Mouse (Mus musculus): ENCODE measurements around the gene Ppp1r21. TPM values are rescaled to one million over a fixed set of nuclear protein-coding genes. Genes with fewer than 3 reads are reported as not detected.

The Ppp1r21 gene
- polyA plus RNA-seq, 1 experiment from 2014 or later, result 47.2 TPM

DNA sequence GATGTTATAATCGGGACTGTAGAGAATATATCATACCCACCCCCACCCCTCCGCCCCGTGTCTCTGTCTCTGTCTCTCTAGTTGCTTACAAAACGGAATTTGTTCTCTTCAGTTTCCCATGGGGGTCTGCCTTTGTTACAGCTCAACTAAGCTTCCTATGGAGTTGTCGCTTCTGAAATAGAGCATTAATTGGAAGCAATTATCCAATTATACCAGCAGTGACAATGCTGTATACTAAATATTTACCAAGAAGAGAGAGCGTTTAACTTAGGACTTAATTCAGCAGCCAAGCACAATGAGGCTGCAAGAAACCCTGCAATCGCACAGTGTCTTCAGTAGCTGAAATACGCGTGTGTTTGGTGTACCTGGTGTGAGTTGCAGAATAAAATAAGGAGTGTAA is 36.4 kb upstream of the Ppp1r21 start:
- H3K27ac ChIP-seq (replicated peaks; ENCODE audit: low read depth, low read length), result peak overlapping the region; percentile 93
- DNase-seq (peak; percentile 40), ATAC-seq (ENCODE audit: low FRiP score, low TSS enrichment) (no peak)
- H3K4me2 ChIP-seq (ENCODE audit: low read length), result peak overlapping the region; percentile 47
- H3K4me1 ChIP-seq (ENCODE audit: control insufficient read depth, insufficient read depth, low read length), result peaks cover 21% of the 10 kb centered on the region
- WGBS, result 35% methylated on average over 9 of the region's 9 CpGs
- peak overlapping the region; percentile 44; the same call in 1 of the 2 replicates for H3K9ac ChIP-seq (replicated peaks; ENCODE audit: low read length)
- H3K27me3 ChIP-seq (ENCODE audit: control insufficient read depth, insufficient read depth, low read length), result no peaks in the 10 kb centered on the region
- H3K9me3 ChIP-seq (ENCODE audit: control insufficient read depth, low read length), result no peaks in the 10 kb centered on the region
- no peaks in the 10 kb centered on the region for H3K36me3 ChIP-seq (ENCODE audit: control insufficient read depth, insufficient read depth, low read length)
- H3K4me3 ChIP-seq (replicated peaks; ENCODE audit: low read depth, low read length), result 0 out of 2 replicates have a peak overlapping the region, but pooled peaks have one; percentile 4

DNA sequence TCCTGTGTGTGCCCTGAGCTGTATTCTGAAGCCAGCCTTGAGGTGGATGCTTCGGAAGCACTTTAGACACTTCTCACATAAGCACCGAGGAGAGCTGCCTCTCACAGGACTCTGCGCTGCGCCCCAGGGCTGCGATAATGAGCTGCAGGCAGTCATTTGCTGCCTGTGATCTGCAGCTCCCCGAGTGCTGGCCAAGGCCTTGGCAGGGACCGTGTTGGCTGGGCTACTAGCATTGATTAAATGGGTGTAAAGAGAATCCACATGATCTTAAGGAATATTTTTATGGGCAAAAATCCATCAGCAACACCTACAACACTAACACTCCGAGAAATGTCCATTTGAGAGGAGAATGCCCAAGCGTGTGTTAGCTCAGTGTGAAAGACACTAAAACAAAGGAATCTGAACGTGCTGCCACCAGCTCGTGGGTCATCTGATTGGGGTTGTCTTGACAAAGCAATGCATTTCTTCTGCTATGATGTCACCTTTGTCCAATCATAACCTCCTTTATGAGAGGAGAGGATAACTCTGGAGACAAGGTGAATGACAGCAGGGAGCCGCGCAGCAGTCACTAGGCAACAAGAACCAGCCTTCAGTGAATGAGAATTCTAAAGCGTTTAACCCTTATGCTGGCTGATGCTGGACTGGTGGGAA is 35.7 kb upstream of the Ppp1r21 start:
- no peaks in the 10 kb centered on the region for H3K27me3 ChIP-seq (ENCODE audit: control insufficient read depth, insufficient read depth, low read length)
- no peaks in the 10 kb centered on the region for H3K36me3 ChIP-seq (ENCODE audit: control insufficient read depth, insufficient read depth, low read length)
- DNase-seq (peak; percentile 87), ATAC-seq (ENCODE audit: low FRiP score, low TSS enrichment) (peak; percentile 91)
- peak overlapping the region; percentile 93 for H3K27ac ChIP-seq (replicated peaks; ENCODE audit: low read depth, low read length)
- H3K9me3 ChIP-seq (ENCODE audit: control insufficient read depth, low read length), result no peaks in the 10 kb centered on the region
- H3K9ac ChIP-seq (replicated peaks; ENCODE audit: low read length), result peak overlapping the region; percentile 44
- 0 out of 2 replicates have a peak overlapping the region, but pooled peaks have one; percentile 4 for H3K4me3 ChIP-seq (replicated peaks; ENCODE audit: low read depth, low read length)
- H3K4me2 ChIP-seq (ENCODE audit: low read length), result peak overlapping the region; percentile 47
- WGBS, result 6% methylated on average over 14 of the region's 14 CpGs
- H3K4me1 ChIP-seq (ENCODE audit: control insufficient read depth, insufficient read depth, low read length), result peaks cover 21% of the 10 kb centered on the region

DNA sequence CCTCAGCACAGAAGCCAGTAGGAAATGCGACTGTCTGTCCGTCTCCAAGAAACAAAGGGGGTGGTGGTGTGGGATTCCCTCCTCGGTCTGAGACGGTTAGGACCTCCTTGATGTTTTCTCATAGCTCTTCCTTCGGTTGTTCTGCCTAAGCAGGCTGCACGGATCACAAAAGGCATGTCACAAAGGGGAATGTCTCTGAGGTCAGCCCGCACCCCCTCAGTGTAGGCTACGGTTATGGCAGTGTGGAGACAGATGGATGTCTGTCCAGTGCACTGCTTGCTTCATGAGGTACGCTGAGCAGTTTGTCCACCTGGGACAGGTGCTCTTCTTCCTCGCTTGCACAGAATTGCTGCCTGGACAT is 35.2 kb upstream of the Ppp1r21 start:
- WGBS, result 12% methylated on average over 10 of the region's 10 CpGs
- no peaks in the 10 kb centered on the region for H3K27me3 ChIP-seq (ENCODE audit: control insufficient read depth, insufficient read depth, low read length)
- peak overlapping the region; percentile 47 for H3K4me2 ChIP-seq (ENCODE audit: low read length)
- H3K4me1 ChIP-seq (ENCODE audit: control insufficient read depth, insufficient read depth, low read length), result peaks cover 21% of the 10 kb centered on the region
- H3K4me3 ChIP-seq (replicated peaks; ENCODE audit: low read depth, low read length), result 0 out of 2 replicates have a peak overlapping the region, but pooled peaks have one; percentile 7
- H3K9ac ChIP-seq (replicated peaks; ENCODE audit: low read length), result peak overlapping the region; percentile 44
- no peaks in the 10 kb centered on the region for H3K9me3 ChIP-seq (ENCODE audit: control insufficient read depth, low read length)
- DNase-seq, result no peak
- peak overlapping the region; percentile 93 for H3K27ac ChIP-seq (replicated peaks; ENCODE audit: low read depth, low read length)
- H3K36me3 ChIP-seq (ENCODE audit: control insufficient read depth, insufficient read depth, low read length), result no peaks in the 10 kb centered on the region
- ATAC-seq (ENCODE audit: low FRiP score, low TSS enrichment), result peak; percentile 65

DNA sequence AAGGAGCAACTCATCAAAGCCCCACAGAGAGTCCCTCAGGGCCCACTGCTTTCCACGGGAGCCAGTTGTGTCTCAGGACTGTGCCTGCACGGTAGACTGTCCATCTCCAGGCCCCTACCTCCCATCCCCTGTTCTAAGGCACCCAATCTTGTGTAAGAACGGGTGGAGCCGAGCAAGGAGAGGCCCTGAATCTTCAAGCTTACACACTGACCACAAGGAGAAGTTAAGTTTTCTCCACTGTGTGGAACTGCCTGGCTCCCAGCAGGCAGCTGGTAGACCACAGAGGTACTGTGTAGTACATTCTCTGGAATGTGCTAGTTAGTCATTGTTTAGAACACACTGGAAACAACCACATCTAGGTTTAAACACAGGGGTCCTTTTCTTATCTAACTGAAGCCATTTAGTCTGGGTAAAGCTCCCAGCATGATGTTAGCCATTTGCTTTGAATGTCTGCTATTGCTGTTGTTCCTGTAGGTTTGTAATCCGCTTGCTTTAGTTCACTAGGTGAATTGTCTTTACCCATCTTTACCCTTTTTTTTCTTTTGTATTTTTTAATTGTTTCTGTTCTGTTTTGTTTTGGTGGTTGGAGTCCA is 31.7 kb upstream of the Ppp1r21 start:
- no peak overlapping the region for H3K4me3 ChIP-seq (replicated peaks; ENCODE audit: low read depth, low read length)
- DNase-seq, result no peak
- no peaks in the 10 kb centered on the region for H3K36me3 ChIP-seq (ENCODE audit: control insufficient read depth, insufficient read depth, low read length)
- no peak for ATAC-seq (ENCODE audit: low FRiP score, low TSS enrichment)
- H3K27ac ChIP-seq (replicated peaks; ENCODE audit: low read depth, low read length), result no peak overlapping the region
- no peak overlapping the region for H3K4me2 ChIP-seq (ENCODE audit: low read length)
- no peak overlapping the region for H3K9ac ChIP-seq (replicated peaks; ENCODE audit: low read length)
- no peaks in the 10 kb centered on the region for H3K9me3 ChIP-seq (ENCODE audit: control insufficient read depth, low read length)
- no peaks in the 10 kb centered on the region for H3K27me3 ChIP-seq (ENCODE audit: control insufficient read depth, insufficient read depth, low read length)
- H3K4me1 ChIP-seq (ENCODE audit: control insufficient read depth, insufficient read depth, low read length), result peaks cover 21% of the 10 kb centered on the region
- WGBS, result 86% methylated on average over 5 of the region's 5 CpGs

DNA sequence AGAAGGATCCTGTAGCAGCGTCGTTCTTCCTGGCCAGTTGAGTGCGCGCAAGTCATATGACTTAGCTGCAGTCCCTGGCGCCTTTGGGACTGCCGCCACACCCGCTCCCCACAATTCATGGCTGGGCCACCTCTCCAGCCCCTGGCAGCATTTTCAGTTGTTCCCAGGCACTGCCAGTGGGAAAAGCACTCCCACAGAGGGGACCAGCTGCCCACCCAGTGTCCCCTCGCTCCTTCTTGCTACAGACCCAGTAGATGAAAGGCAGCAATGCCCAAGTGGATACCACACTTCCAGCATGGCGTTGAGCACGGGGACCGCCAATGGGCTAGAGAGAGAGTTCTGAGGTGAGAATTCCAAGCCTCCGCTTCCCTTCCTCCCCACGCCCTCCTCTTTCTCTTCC is 25.9 kb upstream of the Ppp1r21 start:
- Histone ChIP-seq H3K4me1 (ENCODE audit: control insufficient read depth, insufficient read depth, low read length) (no peaks in the 10 kb centered on the region), H3K9me3 (ENCODE audit: control insufficient read depth, low read length) (no peaks in the 10 kb centered on the region), H3K27me3 (ENCODE audit: control insufficient read depth, insufficient read depth, low read length) (no peaks in the 10 kb centered on the region), H3K4me3 (replicated peaks; ENCODE audit: low read depth, low read length) (no peak overlapping the region), H3K9ac (replicated peaks; ENCODE audit: low read length) (no peak overlapping the region), H3K4me2 (ENCODE audit: low read length) (no peak overlapping the region), H3K27ac (replicated peaks; ENCODE audit: low read depth, low read length) (no peak overlapping the region), H3K36me3 (ENCODE audit: control insufficient read depth, insufficient read depth, low read length) (no peaks in the 10 kb centered on the region)
- no peak for DNase-seq
- WGBS, result 96% methylated on average over 13 of the region's 13 CpGs
- no peak for ATAC-seq (ENCODE audit: low FRiP score, low TSS enrichment)

DNA sequence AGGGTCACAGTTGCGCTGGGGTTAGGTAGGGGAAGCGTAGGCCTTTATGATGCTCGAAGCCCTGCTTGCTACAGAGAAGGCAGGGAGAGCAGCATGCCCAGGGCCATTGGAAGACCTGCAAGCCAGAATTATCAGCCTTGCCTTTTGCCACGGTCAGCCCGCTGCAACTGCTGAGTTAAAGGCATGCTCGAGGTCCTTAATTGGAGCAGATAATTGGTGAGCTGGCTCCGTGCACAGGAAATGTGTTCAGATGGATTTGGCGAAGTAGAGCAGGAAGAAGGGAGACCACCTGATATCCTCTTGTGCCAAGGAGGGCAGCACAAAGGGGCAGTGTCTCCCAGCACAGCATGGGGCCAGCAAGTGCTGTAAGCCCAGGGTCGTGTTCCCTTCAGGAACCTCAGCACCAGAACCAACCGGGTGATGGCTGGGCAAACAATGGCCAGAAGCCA is 24.6 kb upstream of the Ppp1r21 start:
- ATAC-seq (ENCODE audit: low FRiP score, low TSS enrichment) (peak; percentile 43; the same call in 1 of the 2 replicates), DNase-seq (peak; percentile 33)
- Histone ChIP-seq H3K4me1 (ENCODE audit: control insufficient read depth, insufficient read depth, low read length) (no peaks in the 10 kb centered on the region), H3K4me2 (ENCODE audit: low read length) (no peak overlapping the region), H3K27ac (replicated peaks; ENCODE audit: low read depth, low read length) (0 out of 2 replicates have a peak overlapping the region, but pooled peaks have one; percentile 38), H3K4me3 (replicated peaks; ENCODE audit: low read depth, low read length) (no peak overlapping the region), H3K9me3 (ENCODE audit: control insufficient read depth, low read length) (no peaks in the 10 kb centered on the region), H3K27me3 (ENCODE audit: control insufficient read depth, insufficient read depth, low read length) (no peaks in the 10 kb centered on the region), H3K9ac (replicated peaks; ENCODE audit: low read length) (no peak overlapping the region), H3K36me3 (ENCODE audit: control insufficient read depth, insufficient read depth, low read length) (no peaks in the 10 kb centered on the region)
- WGBS, result 32% methylated on average over 10 of the region's 10 CpGs

DNA sequence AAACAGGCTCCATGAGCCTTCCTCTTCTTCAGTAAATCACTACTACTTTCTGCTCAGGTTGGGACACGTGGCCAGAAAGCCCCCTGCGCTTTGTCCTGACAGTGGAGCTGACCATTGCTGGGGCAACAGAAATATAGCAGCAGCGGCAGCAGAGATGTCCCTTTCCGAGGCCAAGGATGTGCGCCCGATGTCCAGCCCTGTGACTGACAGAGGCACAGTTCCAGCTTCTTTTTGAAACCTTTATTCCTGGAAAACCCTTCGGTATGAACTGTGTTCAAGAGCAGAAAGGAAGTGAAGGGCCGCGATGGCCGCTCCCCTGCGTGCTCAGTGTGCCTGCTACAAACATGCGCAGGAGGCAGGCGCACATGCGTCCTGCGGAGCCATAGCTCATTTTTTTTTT is 24.0 kb upstream of the Ppp1r21 start:
- WGBS, result 91% methylated on average over 15 of the region's 15 CpGs
- Histone ChIP-seq H3K4me2 (ENCODE audit: low read length) (no peak overlapping the region), H3K27ac (replicated peaks; ENCODE audit: low read depth, low read length) (no peak overlapping the region), H3K36me3 (ENCODE audit: control insufficient read depth, insufficient read depth, low read length) (no peaks in the 10 kb centered on the region), H3K9ac (replicated peaks; ENCODE audit: low read length) (no peak overlapping the region), H3K4me1 (ENCODE audit: control insufficient read depth, insufficient read depth, low read length) (no peaks in the 10 kb centered on the region), H3K27me3 (ENCODE audit: control insufficient read depth, insufficient read depth, low read length) (no peaks in the 10 kb centered on the region), H3K4me3 (replicated peaks; ENCODE audit: low read depth, low read length) (no peak overlapping the region), H3K9me3 (ENCODE audit: control insufficient read depth, low read length) (no peaks in the 10 kb centered on the region)
- ATAC-seq (ENCODE audit: low FRiP score, low TSS enrichment) (no peak), DNase-seq (no peak)

DNA sequence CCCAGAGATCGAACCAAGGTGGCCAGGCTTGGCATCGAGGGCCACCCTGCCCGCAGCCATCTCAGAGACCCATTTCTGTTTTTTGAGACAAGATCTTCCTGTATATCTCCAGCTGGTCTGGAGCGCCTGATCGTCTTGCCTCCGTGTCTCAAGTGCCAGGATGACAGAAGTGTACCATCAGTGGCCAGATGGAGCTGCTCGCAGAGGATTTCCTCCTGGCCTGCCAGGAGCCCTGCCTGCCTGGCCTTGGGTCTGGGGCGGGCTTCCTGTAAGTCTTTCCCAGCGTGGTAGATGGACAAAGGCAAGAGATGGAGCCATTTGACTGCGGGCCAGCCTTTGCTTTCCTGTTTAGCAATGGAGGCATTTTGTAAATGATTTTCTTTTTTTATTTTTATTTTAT is 22.5 kb upstream of the Ppp1r21 start:
- Histone ChIP-seq H3K9me3 (ENCODE audit: control insufficient read depth, low read length) (no peaks in the 10 kb centered on the region), H3K4me2 (ENCODE audit: low read length) (no peak overlapping the region), H3K27me3 (ENCODE audit: control insufficient read depth, insufficient read depth, low read length) (no peaks in the 10 kb centered on the region), H3K27ac (replicated peaks; ENCODE audit: low read depth, low read length) (no peak overlapping the region), H3K4me1 (ENCODE audit: control insufficient read depth, insufficient read depth, low read length) (no peaks in the 10 kb centered on the region), H3K9ac (replicated peaks; ENCODE audit: low read length) (no peak overlapping the region), H3K4me3 (replicated peaks; ENCODE audit: low read depth, low read length) (no peak overlapping the region), H3K36me3 (ENCODE audit: control insufficient read depth, insufficient read depth, low read length) (no peaks in the 10 kb centered on the region)
- WGBS, result 92% methylated on average over 10 of the region's 10 CpGs
- no peak for DNase-seq
- no peak for ATAC-seq (ENCODE audit: low FRiP score, low TSS enrichment)

Data from midbrain, embryonic 14.5 days (tissue).